14 mouse cellular contexts compared by ENCODE assay signal in genomic region chr11:43399297-43399696, GRCm38 (mm10). TPM values are rescaled to one million over a fixed set of nuclear protein-coding genes. Genes with fewer than 3 reads are reported as not detected.
DNase-seq lines count a peak whose midpoint lies in the region; ATAC-seq and TF ChIP-seq lines count a peak whose summit lies in the region.
"Had no signal": no experiment of that assay in that cellular context is flagged by ENCODE, and none has a peak within 500 bp of the region (broad histone marks: within the 10 kb centered on the region; RNA-seq: fewer than 3 reads in every experiment).

No protein-coding gene starts in this region.

- DNase-seq in heart, adult 11 months, result peak; percentile 62
- no peak for DNase-seq in spleen, adult 2 months (ENCODE audit: low read depth in 1 of 2, low spot score in 2 of 2)
- DNase-seq in spleen, adult 18-20 months, result no peak
- DNase-seq in stomach, postnatal 0 days (ENCODE audit: low spot score), result no peak
- DNase-seq: B cell, adult 2 months had no signal

- H3K27me3 ChIP-seq in heart, embryonic 11.5 days (ENCODE audit: control insufficient read depth, insufficient read depth, low read length), result no peaks in the 10 kb centered on the region
- no peaks in the 10 kb centered on the region for H3K27me3 ChIP-seq in spleen, adult 2 months (ENCODE audit: control insufficient read depth, insufficient read depth, low read length)
- no peaks in the 10 kb centered on the region for H3K27me3 ChIP-seq in kidney, embryonic 14.5 days (ENCODE audit: control insufficient read depth, insufficient read depth, low read length)
- no peaks in the 10 kb centered on the region for H3K27me3 ChIP-seq in stomach, postnatal 0 days (ENCODE audit: control insufficient read depth, insufficient read depth, low read length)
- H3K27me3 ChIP-seq in hindbrain, embryonic 16.5 days (replicated peaks; ENCODE audit: control insufficient read depth, insufficient read depth, low read length), result no peaks in the 10 kb centered on the region
- H3K27me3 ChIP-seq: heart, embryonic 13.5 days; limb, embryonic 13.5 days; stomach, embryonic 15.5 days had no signal

- H3K9ac ChIP-seq in heart, embryonic 11.5 days (ENCODE audit: low read depth, low read length), result no peak overlapping the region
- no peak overlapping the region for H3K9ac ChIP-seq in kidney, embryonic 14.5 days (ENCODE audit: low read depth, low read length)
- H3K9ac ChIP-seq in stomach, postnatal 0 days (ENCODE audit: low read length), result no peak overlapping the region
- H3K9ac ChIP-seq in hindbrain, embryonic 16.5 days (ENCODE audit: low read depth, low read length), result no peak overlapping the region
- H3K9ac ChIP-seq: heart, embryonic 13.5 days; limb, embryonic 13.5 days; stomach, embryonic 15.5 days had no signal

- no peak overlapping the region for H3K4me3 ChIP-seq in heart, embryonic 11.5 days (ENCODE audit: low read depth, low read length)
- H3K4me3 ChIP-seq in spleen, adult 2 months (ENCODE audit: extremely low read depth, insufficient read depth, insufficient read length), result no peak overlapping the region
- H3K4me3 ChIP-seq in kidney, embryonic 14.5 days (ENCODE audit: low read length), result no peak overlapping the region
- no peak overlapping the region for H3K4me3 ChIP-seq in stomach, postnatal 0 days (ENCODE audit: low read depth, low read length)
- H3K4me3 ChIP-seq in hindbrain, embryonic 16.5 days (ENCODE audit: low read length), result no peak overlapping the region
- H3K4me3 ChIP-seq: forebrain, embryonic 10.5 days; heart, embryonic 13.5 days; limb, embryonic 13.5 days; stomach, embryonic 15.5 days had no signal

- H3K4me1 ChIP-seq in heart, embryonic 11.5 days (ENCODE audit: control insufficient read depth, insufficient read depth, low read length), result no peaks in the 10 kb centered on the region; the same call in 1 of the 2 replicates
- H3K4me1 ChIP-seq in spleen, adult 2 months (ENCODE audit: control insufficient read depth, insufficient read depth, insufficient read length), result peaks cover 4% of the 10 kb centered on the region; the same call in 1 of the 2 replicates
- H3K4me1 ChIP-seq in kidney, embryonic 14.5 days (ENCODE audit: control insufficient read depth, insufficient read depth, low read length), result 0 out of 2 replicates have a peak, but pooled peaks cover 4% of the 10 kb centered on the region
- H3K4me1 ChIP-seq in stomach, postnatal 0 days (replicated peaks; ENCODE audit: control insufficient read depth, insufficient read depth), result no peaks in the 10 kb centered on the region
- no peaks in the 10 kb centered on the region for H3K4me1 ChIP-seq in hindbrain, embryonic 16.5 days (ENCODE audit: control insufficient read depth, insufficient read depth, low read depth, low read length)
- H3K4me1 ChIP-seq: limb, embryonic 13.5 days; stomach, embryonic 15.5 days had no signal

- TF ChIP-seq CTCF in spleen, adult 2 months (IDR thresholded peaks at IDR 0.05; ENCODE audit: extremely low read depth, insufficient read depth, insufficient read length, insufficient replicate concordance), result peak; percentile 10; the same call in 1 of the 2 replicates
- TF ChIP-seq CTCF in stomach, postnatal 0 days (IDR thresholded peaks at IDR 0.05; ENCODE audit: low read depth), result peak; percentile 58

- WGBS in heart, embryonic 11.5 days (ENCODE audit: insufficient replicate concordance), result 38% methylated on average over 4 of the region's 4 CpGs
- 60% methylated on average over 4 of the region's 4 CpGs for WGBS in spleen, adult 2 months
- WGBS in kidney, embryonic 14.5 days, result 40% methylated on average over 4 of the region's 4 CpGs
- 42% methylated on average over 4 of the region's 4 CpGs for WGBS in stomach, postnatal 0 days
- WGBS in hindbrain, embryonic 16.5 days, result 51% methylated on average over 4 of the region's 4 CpGs

- no peaks in the 10 kb centered on the region for H3K36me3 ChIP-seq in heart, embryonic 11.5 days (ENCODE audit: control insufficient read depth, insufficient read depth, low read length)
- H3K36me3 ChIP-seq in spleen, adult 2 months (ENCODE audit: control insufficient read depth, insufficient read depth, low read length), result no peaks in the 10 kb centered on the region
- H3K36me3 ChIP-seq in kidney, embryonic 14.5 days (ENCODE audit: control insufficient read depth, insufficient read depth, low read length), result no peaks in the 10 kb centered on the region
- H3K36me3 ChIP-seq in stomach, postnatal 0 days (ENCODE audit: control insufficient read depth, insufficient read depth, low read length), result no peaks in the 10 kb centered on the region
- H3K36me3 ChIP-seq in hindbrain, embryonic 16.5 days (ENCODE audit: control insufficient read depth, insufficient read depth, low read length), result no peaks in the 10 kb centered on the region
- H3K36me3 ChIP-seq: forebrain, embryonic 10.5 days; heart, embryonic 13.5 days; limb, embryonic 13.5 days; stomach, embryonic 15.5 days had no signal

- TF ChIP-seq POLR2A in spleen, adult 2 months (IDR thresholded peaks at IDR 0.05; ENCODE audit: low read depth, low read length), result no peak

- no peak overlapping the region for H3K4me2 ChIP-seq in heart, embryonic 11.5 days
- H3K4me2 ChIP-seq in kidney, embryonic 14.5 days (replicated peaks; ENCODE audit: low read depth, low read length), result no peak overlapping the region
- no peak overlapping the region for H3K4me2 ChIP-seq in stomach, postnatal 0 days (replicated peaks; ENCODE audit: low read depth)
- no peak overlapping the region for H3K4me2 ChIP-seq in hindbrain, embryonic 16.5 days (ENCODE audit: low read length)
- H3K4me2 ChIP-seq: heart, embryonic 13.5 days; limb, embryonic 13.5 days; stomach, embryonic 15.5 days had no signal

- no peak for TF ChIP-seq EP300 in stomach, postnatal 0 days (optimal IDR thresholded peaks at IDR 0.05)

- H3K27ac ChIP-seq in heart, embryonic 11.5 days (ENCODE audit: low read depth, low read length), result no peak overlapping the region
- no peak overlapping the region for H3K27ac ChIP-seq in spleen, adult 2 months (ENCODE audit: insufficient read depth, low read length)
- H3K27ac ChIP-seq in kidney, embryonic 14.5 days (ENCODE audit: low read depth, low read length), result no peak overlapping the region
- no peak overlapping the region for H3K27ac ChIP-seq in stomach, postnatal 0 days (replicated peaks)
- no peak overlapping the region for H3K27ac ChIP-seq in hindbrain, embryonic 16.5 days (ENCODE audit: low read depth, low read length)
- H3K27ac ChIP-seq: forebrain, embryonic 10.5 days; heart, embryonic 13.5 days; limb, embryonic 13.5 days; stomach, embryonic 15.5 days had no signal

- no peaks in the 10 kb centered on the region for H3K9me3 ChIP-seq in heart, embryonic 11.5 days (replicated peaks; ENCODE audit: control insufficient read depth, low read length)
- H3K9me3 ChIP-seq in kidney, embryonic 14.5 days (ENCODE audit: control insufficient read depth, low read length), result no peaks in the 10 kb centered on the region
- no peaks in the 10 kb centered on the region for H3K9me3 ChIP-seq in stomach, postnatal 0 days (ENCODE audit: control insufficient read depth, low read length)
- H3K9me3 ChIP-seq in hindbrain, embryonic 16.5 days (ENCODE audit: control insufficient read depth, low read length), result peaks cover under 1% of the 10 kb centered on the region; the same call in 1 of the 2 replicates
- H3K9me3 ChIP-seq: forebrain, embryonic 10.5 days; limb, embryonic 13.5 days; stomach, embryonic 15.5 days had no signal

- ATAC-seq in heart, embryonic 11.5 days (replicated peaks; ENCODE audit: insufficient number of reproducible peaks, low FRiP score, low TSS enrichment), result no peak
- ATAC-seq in kidney, embryonic 14.5 days (ENCODE audit: low FRiP score, low TSS enrichment), result peak; percentile 53; the same call in 1 of the 2 replicates
- 0 out of 2 replicates have a peak, but pooled peaks have one; percentile 59 for ATAC-seq in stomach, postnatal 0 days (ENCODE audit: low FRiP score, low TSS enrichment)
- ATAC-seq in hindbrain, embryonic 16.5 days, result no peak
- ATAC-seq in megakaryocyte, adult 5-6 weeks (ENCODE audit: poor library complexity, severe bottlenecking), result no peak; the same call in 1 of the 2 replicates
- ATAC-seq: midbrain, embryonic 16.5 days had no signal

RNA-seq across cellular contexts. Expression of gene Pttg1, which starts 26.8 kb away (rescaled TPM):
- 112 and 119 TPM in 2 replicates for polyA plus RNA-seq in heart, embryonic 11.5 days (2014; fragmentation: Nextera tagmentation; extraction: Ambion mirVana)
- polyA plus RNA-seq in spleen, adult 2 months (2012; rRNA removed), result 11.4 and 15.6 TPM in 2 replicates
- polyA plus RNA-seq in kidney, embryonic 14.5 days (2014; fragmentation: Nextera tagmentation; extraction: Ambion mirVana), result 105 and 129 TPM in 2 replicates
- polyA plus RNA-seq in stomach, postnatal 0 days (2015; fragmentation: Nextera tagmentation; extraction: Ambion mirVana), result 66.8 and 66.9 TPM in 2 replicates
- 51.0 and 56.3 TPM in 2 replicates for polyA plus RNA-seq in hindbrain, embryonic 16.5 days (2015; fragmentation: Nextera tagmentation; extraction: Ambion mirVana)
- 49.1 and 49.6 TPM in 2 replicates for total RNA-seq in megakaryocyte, adult 5-6 weeks (2015)
- 40.5 and 44.4 TPM in 2 replicates for total RNA-seq in megakaryocyte, adult 5-6 weeks (2017)

RNA-seq across cellular contexts. Expression of gene Slu7, which starts 34.2 kb away (rescaled TPM):
- polyA plus RNA-seq in heart, embryonic 11.5 days (2014; fragmentation: Nextera tagmentation; extraction: Ambion mirVana), result 39.2 and 42.1 TPM in 2 replicates
- 2.3 and 3.1 TPM in 2 replicates for polyA plus RNA-seq in spleen, adult 2 months (2012; rRNA removed)
- polyA plus RNA-seq in kidney, embryonic 14.5 days (2014; fragmentation: Nextera tagmentation; extraction: Ambion mirVana), result 58.2 and 65.2 TPM in 2 replicates
- polyA plus RNA-seq in stomach, postnatal 0 days (2015; fragmentation: Nextera tagmentation; extraction: Ambion mirVana), result 38.1 and 39.3 TPM in 2 replicates
- polyA plus RNA-seq in hindbrain, embryonic 16.5 days (2015; fragmentation: Nextera tagmentation; extraction: Ambion mirVana), result 54.4 and 55.2 TPM in 2 replicates
- 25.9 and 36.3 TPM in 2 replicates for total RNA-seq in megakaryocyte, adult 5-6 weeks (2015)
- 74.2 and 77.7 TPM in 2 replicates for total RNA-seq in megakaryocyte, adult 5-6 weeks (2017)

Comparison
In these comparisons a context has a peak if more than half of its experiments do, and no peak if none do; other contexts are left out.
1. ATAC-seq: peak in kidney, embryonic 14.5 days (single experiment) and stomach, postnatal 0 days (single experiment); none in heart, embryonic 11.5 days (single experiment), hindbrain, embryonic 16.5 days (single experiment) and megakaryocyte, adult 5-6 weeks (single experiment).